Mouse (Mus musculus): ENCODE data around the gene Vmn2r90.
"Not testable (repeated sequence)": the region's sequence is repeated elsewhere in the genome, so short reads cannot be mapped to it uniquely, and the experiment has no call there.

Vmn2r90 gene

DNA sequence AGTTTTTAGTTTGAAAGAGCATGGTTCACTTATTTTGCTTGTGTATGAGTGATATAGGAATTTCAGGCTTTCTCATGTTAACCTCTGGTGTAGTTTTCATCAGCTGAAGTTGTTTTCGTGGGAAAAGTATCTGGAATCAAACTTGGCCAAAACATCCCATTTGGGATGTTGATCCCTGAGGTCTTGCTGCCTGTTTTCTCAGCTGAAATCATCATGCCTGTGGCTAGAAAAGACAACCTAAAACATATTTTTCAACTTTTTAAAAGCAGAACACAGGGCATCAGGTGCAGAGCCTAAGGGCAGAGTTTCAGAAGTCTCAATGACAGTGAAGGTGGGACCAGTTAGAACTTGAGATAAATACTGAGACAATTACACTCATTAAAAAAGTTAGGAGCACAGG is at the start of gene Vmn2r90:
Gene Vmn2r90 (plus strand): TSS at position 301 of the 400 bp plus-strand sequence.
- DNase-seq (ENCODE audit: low read depth in 1 of 2, low spot score in 2 of 2): no peak

DNA sequence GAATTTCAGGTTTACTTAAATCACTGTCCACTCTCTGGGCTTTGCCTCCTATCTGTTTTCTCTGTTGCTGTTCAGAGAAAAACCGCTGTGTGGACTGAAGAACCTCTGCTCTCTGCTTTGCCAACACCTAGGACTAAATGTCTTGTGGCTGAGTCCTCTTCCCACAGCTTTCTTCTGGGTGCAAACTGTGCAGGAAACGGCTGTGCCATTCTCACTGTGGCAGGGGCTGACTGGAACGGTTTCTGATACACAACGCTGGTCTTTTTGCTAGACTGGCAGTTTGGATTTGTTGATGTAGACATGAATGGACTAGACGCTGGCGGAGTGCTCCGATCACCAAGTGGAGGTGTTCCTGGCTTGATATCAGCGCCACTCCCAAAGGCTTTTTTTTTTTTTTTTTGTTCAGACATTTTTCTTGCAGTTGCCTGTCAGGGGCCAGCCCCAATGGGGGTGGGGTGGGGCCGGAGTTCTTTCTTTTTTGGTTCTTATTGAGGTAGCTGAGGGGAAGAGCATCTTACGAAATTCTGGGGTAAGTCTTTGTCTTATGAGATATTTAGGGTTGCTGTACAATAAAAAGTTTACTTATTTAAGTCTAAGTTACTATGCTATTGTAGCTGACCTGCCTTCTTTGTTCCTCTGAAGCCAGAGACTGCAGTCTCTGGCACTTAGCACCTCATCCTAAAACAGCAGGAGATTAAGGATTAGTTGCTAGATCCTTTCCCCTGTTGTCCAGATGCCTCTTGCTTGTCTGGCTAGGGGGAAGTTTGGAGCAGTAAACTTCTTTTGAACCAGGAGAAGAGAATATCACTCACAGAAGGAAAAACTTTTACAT is 48.3 kb upstream of the Vmn2r90 start:
- no peak for DNase-seq (ENCODE audit: low read depth in 1 of 2, low spot score in 2 of 2)

DNA sequence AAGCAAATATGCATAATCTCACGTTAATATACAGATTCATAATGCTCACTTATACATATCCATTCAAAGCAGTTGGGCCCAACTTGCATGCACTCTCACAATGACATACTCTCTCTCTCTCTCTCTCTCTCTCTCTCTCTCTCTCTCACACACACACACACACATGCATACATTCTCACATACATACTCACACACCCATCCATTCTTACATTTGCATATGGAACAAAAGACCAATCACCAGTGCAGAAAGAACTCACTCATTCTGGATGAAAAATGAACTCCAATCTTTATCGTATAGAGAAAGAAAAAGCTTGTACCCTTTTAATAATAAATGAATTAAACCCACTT is 47.7 kb upstream of the Vmn2r90 start:
- no peak for DNase-seq (ENCODE audit: low read depth in 1 of 2, low spot score in 2 of 2)

DNA sequence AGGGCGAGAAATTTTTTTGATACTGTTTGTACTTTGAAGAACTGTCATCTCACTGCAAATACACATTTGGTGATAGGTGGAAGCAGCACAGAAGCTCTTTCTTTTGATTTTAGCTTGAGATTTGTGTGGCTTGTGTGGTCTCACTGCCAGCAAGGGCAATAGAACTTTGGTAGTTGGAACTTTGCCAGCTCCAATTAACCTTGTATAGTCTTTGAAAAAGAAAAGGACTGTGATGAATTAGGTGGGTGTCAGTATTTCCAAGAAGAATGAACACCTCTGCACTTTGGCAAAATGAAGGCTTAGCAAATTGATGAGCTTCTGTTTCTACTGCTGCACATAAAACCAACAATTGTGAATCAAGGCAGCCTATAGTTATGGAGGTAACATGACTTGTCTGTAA is 24.8 kb upstream of the Vmn2r90 start:
- no peak for DNase-seq (ENCODE audit: low read depth in 1 of 2, low spot score in 2 of 2)

DNA sequence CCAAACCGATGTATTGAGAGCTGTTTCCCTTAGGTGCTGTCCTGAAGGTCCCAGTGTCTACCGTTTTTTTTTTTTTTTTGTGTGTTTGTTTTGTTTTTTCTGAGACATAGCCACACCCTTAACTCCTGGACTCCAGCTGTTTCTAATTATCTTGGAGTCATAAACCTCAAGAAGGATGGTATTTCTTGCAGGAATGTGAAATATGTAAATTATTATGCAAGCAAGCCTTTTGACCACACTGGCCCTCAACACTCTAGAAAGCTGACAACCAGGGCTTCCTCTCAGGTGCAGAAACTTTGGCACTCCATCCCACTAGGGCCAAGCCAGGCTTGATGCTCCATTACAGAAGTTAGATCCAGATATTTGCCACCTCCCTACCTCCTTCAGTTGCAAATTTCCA is 12.9 kb upstream of the Vmn2r90 start:
- DNase-seq (ENCODE audit: low read depth in 1 of 2, low spot score in 2 of 2): no peak

DNA sequence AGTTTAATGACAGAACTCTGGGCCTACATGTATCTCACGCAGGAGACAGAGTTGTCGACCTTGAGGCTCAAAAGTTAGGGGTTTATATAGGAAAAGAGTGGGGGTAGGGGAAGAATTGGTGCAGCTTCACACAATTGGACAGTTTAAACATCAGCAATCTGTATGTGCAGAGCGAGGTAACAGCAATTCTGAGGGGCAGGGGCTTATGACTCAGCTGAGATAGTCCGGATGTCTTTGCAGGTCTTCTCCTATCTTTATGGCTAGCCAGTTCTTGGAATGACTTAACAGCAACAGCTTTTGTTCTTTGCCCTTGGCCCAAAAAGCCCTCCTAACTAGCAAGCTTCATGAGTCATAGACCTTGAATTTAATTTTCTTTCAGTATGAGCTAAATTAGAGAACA is 28.8 kb downstream of the Vmn2r90 start:
- not testable (repeated sequence) for DNase-seq (ENCODE audit: low read depth in 1 of 2, low spot score in 2 of 2)

DNA sequence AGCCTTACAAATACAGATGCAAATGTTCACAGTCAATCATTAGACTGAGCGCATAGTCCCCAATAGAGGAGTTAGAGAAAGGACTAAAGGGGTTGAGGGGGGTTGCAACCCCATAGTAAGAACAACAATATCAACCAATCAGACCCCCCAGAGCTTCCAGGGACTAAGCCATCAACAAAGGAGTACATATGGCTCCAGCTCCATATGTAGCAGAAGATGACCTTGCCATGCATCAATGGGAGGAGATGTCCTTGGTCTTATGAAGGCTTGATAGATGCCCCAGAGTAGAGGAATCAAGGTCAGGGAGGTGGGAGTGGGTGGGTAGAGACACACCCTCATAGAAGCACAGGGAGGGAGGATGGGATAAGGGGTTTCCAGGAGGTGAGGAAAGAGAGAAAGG is 35.1 kb downstream of the Vmn2r90 start:
- DNase-seq (ENCODE audit: low read depth in 1 of 2, low spot score in 2 of 2): no peak

DNA sequence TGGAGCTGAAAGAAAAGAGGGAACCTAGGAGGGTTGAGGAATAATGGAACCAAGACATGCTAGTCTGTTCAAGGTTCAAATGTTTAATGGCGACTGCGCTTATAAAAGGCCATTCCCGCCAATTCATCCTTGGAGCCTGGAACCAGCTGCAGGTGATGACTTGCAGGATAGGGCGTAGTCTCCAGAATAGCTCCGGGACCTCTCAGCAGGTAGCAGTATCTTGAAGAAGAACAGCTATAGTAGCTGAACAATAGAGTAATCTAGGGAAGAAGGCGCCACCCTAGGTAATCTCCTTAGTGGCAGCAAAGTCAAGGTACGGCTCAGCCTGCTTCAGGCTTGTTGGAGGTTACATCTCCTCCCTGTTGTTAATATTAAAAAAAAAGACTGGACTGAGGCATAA is 35.8 kb downstream of the Vmn2r90 start:
- not testable (repeated sequence) for DNase-seq (ENCODE audit: low read depth in 1 of 2, low spot score in 2 of 2)

DNA sequence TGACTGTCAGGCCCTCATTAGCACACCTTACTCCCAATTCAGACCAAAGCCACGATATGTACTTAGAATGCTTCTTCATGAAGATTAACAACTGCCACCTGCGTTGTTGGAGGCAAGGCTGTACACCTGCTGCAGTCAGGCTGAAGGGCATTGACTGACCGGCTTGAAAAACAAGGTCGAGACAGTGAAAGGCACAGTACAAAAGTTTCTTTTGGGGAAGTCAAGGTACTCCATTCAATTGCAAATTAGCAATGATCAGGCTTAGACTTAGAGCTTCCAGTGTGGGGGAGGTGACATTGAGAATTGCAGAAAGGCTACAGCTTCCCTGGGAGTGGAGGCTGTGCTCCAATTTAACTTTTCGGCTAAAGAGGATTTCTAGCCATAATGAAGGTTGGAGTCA is 36.4 kb downstream of the Vmn2r90 start:
- DNase-seq (ENCODE audit: low read depth in 1 of 2, low spot score in 2 of 2): not testable (repeated sequence)

DNA sequence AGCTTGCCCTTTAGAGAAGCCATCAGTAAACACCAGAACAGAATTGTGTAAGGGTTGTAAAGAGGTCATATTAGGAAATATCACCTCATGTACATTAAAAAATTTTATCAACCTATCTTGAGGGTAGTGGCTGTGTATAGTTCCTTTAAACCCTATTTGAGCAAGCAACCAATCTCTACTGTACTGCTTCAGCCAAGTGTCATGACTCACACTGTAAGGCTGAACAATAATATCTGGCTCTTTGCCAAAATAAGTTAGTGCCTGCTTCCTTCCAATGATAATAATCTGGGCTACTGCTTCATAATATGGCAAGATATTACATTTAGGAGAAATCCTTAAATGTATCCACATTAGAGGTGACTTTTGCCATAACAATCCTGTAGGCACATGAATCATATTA is 38.0 kb downstream of the Vmn2r90 start:
- DNase-seq (ENCODE audit: low read depth in 1 of 2, low spot score in 2 of 2): not testable (repeated sequence)

DNA sequence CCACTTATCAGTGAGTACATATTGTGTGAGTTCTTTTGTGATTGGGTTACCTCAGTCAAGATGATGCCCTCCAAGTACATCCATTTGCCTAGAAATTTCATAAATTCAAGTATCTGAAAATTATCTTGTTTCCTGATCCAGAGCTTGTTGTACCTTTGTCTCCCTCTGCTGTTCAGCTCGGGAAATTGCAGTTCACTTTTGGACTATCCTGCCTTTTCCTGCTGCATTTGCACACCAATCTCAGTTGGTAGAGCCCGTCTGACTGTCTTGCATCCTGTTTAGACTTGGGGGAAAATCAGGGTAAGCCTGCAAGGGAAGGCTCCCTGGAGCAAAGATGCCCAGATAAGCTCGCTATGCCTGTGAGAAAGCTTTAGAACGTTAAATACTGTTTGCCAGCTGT is 45.8 kb downstream of the Vmn2r90 start:
- not testable (repeated sequence) for DNase-seq (ENCODE audit: low read depth in 1 of 2, low spot score in 2 of 2)

DNA sequence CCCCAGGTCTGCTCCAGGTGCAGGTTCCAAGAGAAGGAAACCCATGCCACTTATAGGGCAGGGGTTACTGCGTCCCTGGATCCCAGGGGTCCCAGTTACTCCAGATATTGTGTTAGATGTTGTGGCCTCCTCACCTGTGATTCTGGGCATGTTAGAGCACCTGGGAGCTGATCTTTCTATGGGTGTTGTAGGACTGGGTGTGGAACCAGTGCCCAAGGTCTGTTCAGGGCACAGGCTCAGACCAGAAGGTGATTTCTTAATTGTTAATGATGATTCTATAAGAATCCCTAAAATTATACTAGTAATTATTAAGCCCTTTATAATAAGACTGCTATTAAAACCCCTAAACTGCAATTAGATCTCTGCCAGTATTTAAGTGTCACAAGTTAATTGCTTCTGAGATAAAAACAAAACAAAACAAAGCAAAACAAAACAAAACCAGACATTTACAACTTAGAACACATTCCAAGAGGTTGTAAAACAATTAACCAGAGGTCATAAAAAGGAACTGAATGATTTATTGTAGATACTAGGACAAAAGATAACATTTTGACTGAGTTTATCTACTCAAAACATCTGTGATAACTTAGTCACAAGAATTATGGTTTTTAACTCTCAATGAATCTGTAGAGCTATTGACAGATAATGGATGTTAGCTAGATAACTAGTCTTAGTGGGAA is 59.2 kb downstream of the Vmn2r90 start:
- no peak for DNase-seq (ENCODE audit: low read depth in 1 of 2, low spot score in 2 of 2)

DNA sequence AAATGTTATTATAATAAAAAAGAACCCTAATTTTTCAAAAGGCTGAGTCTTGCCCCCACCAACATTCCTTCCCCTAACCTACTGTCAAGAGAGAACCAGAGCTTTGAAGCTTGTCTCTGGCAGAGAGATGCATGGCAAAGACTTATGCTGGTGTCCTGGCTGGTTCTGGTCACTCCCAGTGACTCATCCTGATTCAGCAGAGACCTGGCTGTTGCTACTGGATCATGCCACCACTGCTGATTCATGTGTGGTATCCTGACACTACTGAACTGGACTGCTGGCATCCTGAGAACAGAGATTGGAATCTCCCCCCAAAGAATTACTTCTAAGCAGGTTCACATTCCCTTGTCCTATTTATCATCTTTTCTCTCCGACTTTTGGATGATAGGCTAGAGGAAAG is 60.7 kb downstream of the Vmn2r90 start:
- no peak for DNase-seq (ENCODE audit: low read depth in 1 of 2, low spot score in 2 of 2)

DNA sequence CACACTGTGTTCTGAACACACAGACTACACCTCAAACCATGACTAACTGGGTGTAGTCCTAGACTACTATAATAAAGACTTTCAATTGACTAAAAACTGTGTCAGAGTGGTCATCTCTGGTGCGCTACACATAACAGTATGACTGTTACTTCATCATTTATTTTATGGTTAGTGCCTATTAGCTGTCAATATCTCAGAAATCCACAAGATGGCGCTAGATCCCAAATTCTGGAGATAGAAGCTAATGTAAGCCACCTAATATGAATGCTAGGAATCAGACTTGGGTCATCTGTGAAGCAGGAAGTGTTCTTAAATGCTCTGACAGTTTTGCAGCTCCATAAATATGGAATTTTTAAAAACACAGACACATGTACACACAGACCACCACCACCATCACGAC is 62.9 kb downstream of the Vmn2r90 start:
- no peak for DNase-seq (ENCODE audit: low read depth in 1 of 2, low spot score in 2 of 2)
